Mouse (Mus musculus) forebrain, embryonic 14.5 days (tissue): ENCODE measurements around the gene Gemin2. TPM values are rescaled to one million over a fixed set of nuclear protein-coding genes. Genes with fewer than 3 reads are reported as not detected.
"Not testable (repeated sequence)": the region's sequence is repeated elsewhere in the genome, so short reads cannot be mapped to it uniquely, and the experiment has no call there.

Source experiments
- ATAC-seq: fragments of 200-750 bp; cut with Nextera tagmentation; 2 replicates; pipeline ENCODE4 v1.8.0; 2017; ENCODE audit warnings: mild to moderate bottlenecking, moderate library complexity
- DNase-seq: peaks from one replicate; pipeline ENCODE4 v3.0.0-alpha.2; 2015; ENCODE audit warnings: low spot score
- H3K27ac ChIP-seq: fragments of 300-500 bp; sonication (generic); 2 replicates; pipeline ENCODE4 v1.5.1; 2014; ENCODE audit warnings: low read depth, mild to moderate bottlenecking, control low read depth, low read length, moderate library complexity
- H3K27me3 ChIP-seq: fragments of 300-500 bp; sonication (generic); replicated peaks from 2 replicates; pipeline ENCODE4 v1.6.1; 2014; ENCODE audit warnings: low read length, control low read depth, mixed read lengths; ENCODE audit not compliant: control insufficient read depth, insufficient read depth
- H3K36me3 ChIP-seq: fragments of 300-500 bp; sonication (generic); 2 replicates; pipeline ENCODE4 v1.6.1; 2014; ENCODE audit warnings: low read length, control low read depth; ENCODE audit not compliant: control insufficient read depth, insufficient read depth
- H3K4me1 ChIP-seq: fragments of 300-500 bp; sonication (generic); 2 replicates; pipeline ENCODE4 v1.6.1; 2014; ENCODE audit warnings: antibody characterized with exemption, low read length, control low read depth; ENCODE audit not compliant: control insufficient read depth, insufficient read depth
- H3K4me2 ChIP-seq: fragments of 300-500 bp; sonication (generic); 2 replicates; pipeline ENCODE4 v1.6.1; 2014; ENCODE audit warnings: mild to moderate bottlenecking, control low read depth, low read length
- H3K4me3 ChIP-seq: fragments of 300-500 bp; sonication (generic); 2 replicates; pipeline ENCODE4 v1.5.1; 2014; ENCODE audit warnings: low read depth, low read length, control low read depth
- H3K9ac ChIP-seq: fragments of 300-500 bp; sonication (generic); 2 replicates; pipeline ENCODE4 v1.6.1; 2014; ENCODE audit warnings: mild to moderate bottlenecking, low read length, control low read depth, moderate library complexity
- H3K9me3 ChIP-seq: fragments of 300-500 bp; sonication (generic); replicated peaks from 2 replicates; pipeline ENCODE4 v1.6.1; 2016; ENCODE audit warnings: low read length, control low read depth, mixed read lengths; ENCODE audit not compliant: control insufficient read depth
- WGBS: fragments of 180-500 bp; shearing (Covaris S2); extraction: QIAGEN DNeasy Blood & Tissue Kit; methylation state at CpG from one replicate; pipeline ENCODE4 v1.1.7; 2014; 5-methylcytosine and 5-hydroxymethylcytosine counted together
- polyA plus RNA-seq: library from polyadenylated mRNA; unstranded; fragments of >200 nt; fragmentation: Nextera tagmentation; extraction: Ambion mirVana; gene quantifications from 2 replicates; pipeline ENCODE4 v1.2.1, GENCODE M21; 2014

Gemin2 gene
- 11.8 and 13.5 TPM in 2 replicates for polyA plus RNA-seq

GRCm38 (mm10) chr12:59013234-59013633 lies at the start of gene Gemin2:
Gene Gemin2, plus strand, starts transcription at chr12:59013393.
- peaks cover 4% of the 10 kb centered on the region for H3K4me1 ChIP-seq
- no peaks in the 10 kb centered on the region for H3K9me3 ChIP-seq
- peaks cover 11% of the 10 kb centered on the region for H3K36me3 ChIP-seq
- peak; percentile 94 for DNase-seq
- H3K27me3 ChIP-seq: no peaks in the 10 kb centered on the region
- peak within 1 kb of the TSS; percentile 59 for H3K27ac ChIP-seq
- H3K4me3 ChIP-seq: peak within 1 kb of the TSS; percentile 58
- peak within 1 kb of the TSS; percentile 71 for H3K9ac ChIP-seq
- under 1% methylated on average over 28 of the region's 28 CpGs for WGBS
- ATAC-seq: peak; percentile 70
- peak within 1 kb of the TSS; percentile 79 for H3K4me2 ChIP-seq

DNA sequence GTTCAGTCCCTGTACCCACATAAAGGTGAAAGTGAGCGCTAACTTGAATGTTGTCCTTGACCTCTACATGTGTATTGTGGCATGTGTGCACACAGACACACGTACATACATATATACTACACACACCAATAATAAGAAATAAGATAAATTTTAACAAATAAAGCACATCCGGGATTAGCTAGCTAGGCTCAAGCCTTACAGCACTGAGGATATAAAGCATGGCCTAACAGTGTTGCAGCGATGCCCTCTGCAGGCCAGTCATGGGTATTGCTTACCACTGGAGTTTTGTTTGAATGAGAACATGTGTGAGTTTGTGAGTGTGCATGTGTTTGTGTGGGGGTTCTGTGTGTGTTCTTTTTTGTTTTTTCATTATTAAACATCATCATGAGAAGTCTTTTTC lies 48.6 kb upstream of the Gemin2 start:
- Histone ChIP-seq H3K4me3 (no peak overlapping the region), H3K4me2 (no peak overlapping the region), H3K4me1 (no peaks in the 10 kb centered on the region), H3K27ac (no peak overlapping the region), H3K36me3 (peaks cover 55% of the 10 kb centered on the region), H3K27me3 (no peaks in the 10 kb centered on the region), H3K9me3 (no peaks in the 10 kb centered on the region), H3K9ac (no peak overlapping the region)
- 73% methylated on average over 4 of the region's 4 CpGs for WGBS
- 0 out of 2 replicates have a peak, but pooled peaks have one; percentile 42 for ATAC-seq
- peak; percentile 51 for DNase-seq

DNA sequence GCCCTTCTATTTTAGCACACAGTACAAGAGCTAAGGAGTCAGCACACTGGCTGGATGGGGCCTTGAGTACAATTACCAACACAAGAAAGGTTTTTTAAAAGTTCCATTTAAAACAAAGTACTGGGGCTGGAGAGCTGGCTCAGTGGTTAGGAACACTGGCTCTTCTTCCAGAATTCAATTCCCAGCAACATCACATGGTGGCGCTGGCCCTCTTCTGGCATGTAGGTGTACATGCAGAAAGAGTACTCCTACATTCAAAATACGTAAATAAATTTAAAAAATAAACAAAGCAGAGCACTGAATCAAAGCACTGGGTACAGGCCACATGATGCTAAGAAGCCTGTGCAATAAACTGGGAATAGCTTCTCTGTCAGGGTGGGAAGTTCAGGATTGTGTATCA lies 36.2 kb upstream of the Gemin2 start:
- 76% methylated on average over 2 of the region's 2 CpGs for WGBS
- DNase-seq (no peak), ATAC-seq (no peak)
- H3K4me2 ChIP-seq: no peak overlapping the region
- no peaks in the 10 kb centered on the region for H3K9me3 ChIP-seq
- H3K27ac ChIP-seq: no peak overlapping the region
- no peaks in the 10 kb centered on the region for H3K27me3 ChIP-seq
- H3K36me3 ChIP-seq: peaks cover 63% of the 10 kb centered on the region
- no peak overlapping the region for H3K9ac ChIP-seq
- H3K4me3 ChIP-seq: no peak overlapping the region
- no peaks in the 10 kb centered on the region for H3K4me1 ChIP-seq

DNA sequence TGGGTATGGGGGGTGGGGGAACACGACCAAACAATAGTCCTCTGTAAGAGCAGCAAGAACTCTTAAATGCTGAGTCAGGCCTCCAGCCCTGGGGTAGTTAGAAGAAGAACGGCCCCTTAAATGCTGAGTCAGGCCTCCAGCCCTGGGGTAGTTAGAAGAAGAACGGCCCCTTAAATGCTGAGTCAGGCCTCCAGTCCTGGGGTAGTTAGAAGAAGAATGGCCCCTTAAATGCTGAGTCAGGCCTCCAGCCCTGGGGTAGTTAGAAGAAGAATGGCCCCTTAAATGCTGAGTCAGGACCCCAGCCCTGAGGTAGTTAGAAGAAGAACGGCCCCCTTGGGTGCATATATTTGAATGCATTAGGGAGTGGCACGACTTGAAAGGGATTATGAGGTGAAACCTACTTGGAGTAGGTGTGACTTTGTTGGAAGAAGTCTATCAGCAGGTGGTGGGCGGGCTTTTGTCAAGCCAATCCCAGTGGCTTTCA lies 32.0 kb upstream of the Gemin2 start:
- H3K4me3 ChIP-seq, H3K4me2 ChIP-seq, H3K4me1 ChIP-seq, H3K27me3 ChIP-seq, DNase-seq, ATAC-seq, H3K27ac ChIP-seq, H3K9ac ChIP-seq, H3K9me3 ChIP-seq: not testable (repeated sequence)
- peaks cover 76% of the 10 kb centered on the region for H3K36me3 ChIP-seq
- WGBS: 79% methylated on average over 6 of the region's 6 CpGs

- Histone ChIP-seq H3K9me3 (no peaks in the 10 kb centered on the region), H3K27me3 (no peaks in the 10 kb centered on the region), H3K27ac (no peak overlapping the region), H3K9ac (no peak overlapping the region), H3K36me3 (peaks cover 72% of the 10 kb centered on the region), H3K4me2 (no peak overlapping the region), H3K4me3 (no peak overlapping the region), H3K4me1 (no peaks in the 10 kb centered on the region)
- WGBS: 95% methylated on average over 3 of the region's 3 CpGs
- DNase-seq (no peak), ATAC-seq (no peak)
These were observed 27.4 kb upstream of the Gemin2 start for GRCm38 (mm10) chr12:58985766-58986165.

DNA sequence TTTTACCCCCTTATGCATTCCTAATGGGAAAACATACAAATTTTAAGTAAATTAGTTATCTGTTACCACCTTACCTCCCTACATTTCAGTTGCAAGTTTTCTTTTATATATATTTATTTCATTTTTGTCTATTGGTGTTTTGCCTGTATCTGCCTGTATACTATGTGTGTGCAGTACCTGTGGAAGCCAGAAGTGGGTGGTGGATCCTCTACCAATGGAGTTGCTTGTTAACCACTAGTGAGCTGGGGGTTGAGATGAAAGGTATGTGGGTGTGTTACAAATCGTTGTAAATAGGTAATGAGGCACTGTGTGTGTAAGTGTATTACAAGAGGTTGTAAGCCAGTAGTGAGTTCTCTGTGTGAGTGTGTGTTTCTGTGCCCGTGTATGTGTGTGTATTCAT lies 2.7 kb upstream of the Gemin2 start:
- DNase-seq (peak; percentile 8), ATAC-seq (no peak)
- H3K9ac ChIP-seq: no peak overlapping the region
- H3K4me1 ChIP-seq: peaks cover 4% of the 10 kb centered on the region
- 0 out of 2 replicates have a peak overlapping the region, but pooled peaks have one; percentile 58 for H3K4me3 ChIP-seq
- 73% methylated on average over 2 of the region's 2 CpGs for WGBS
- H3K4me2 ChIP-seq: peak overlapping the region; percentile 61
- H3K36me3 ChIP-seq: peaks cover 21% of the 10 kb centered on the region
- H3K9me3 ChIP-seq: no peaks in the 10 kb centered on the region
- no peak overlapping the region for H3K27ac ChIP-seq
- no peaks in the 10 kb centered on the region for H3K27me3 ChIP-seq

DNA sequence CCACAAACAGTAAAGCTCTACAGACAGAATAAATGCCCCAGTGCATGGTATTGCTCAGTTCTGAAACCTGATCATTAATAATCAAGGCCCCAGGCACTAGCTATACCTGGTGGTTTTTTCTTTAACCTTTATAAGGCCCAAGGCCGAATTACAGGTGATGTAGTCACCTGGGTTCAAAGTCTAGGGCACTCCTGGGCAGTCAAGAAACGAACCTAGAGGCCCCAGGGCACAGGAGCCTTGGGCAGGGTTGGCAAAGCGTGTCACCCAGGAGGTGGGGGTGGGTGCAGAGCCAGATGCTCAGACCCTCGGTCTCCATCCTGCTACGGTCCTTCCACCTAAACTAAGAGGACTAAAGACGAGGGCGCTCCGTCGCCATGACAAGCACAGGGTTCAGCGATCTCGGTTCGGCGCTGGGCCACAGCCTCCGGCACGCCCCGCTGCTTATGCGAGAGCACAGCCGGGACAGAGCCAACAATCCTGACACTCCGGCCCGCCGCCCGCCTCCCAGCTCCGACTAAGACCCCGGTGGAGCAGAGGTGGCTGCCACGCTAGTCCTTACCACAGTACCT lies 1.8 kb upstream of the Gemin2 start:
- peaks cover 13% of the 10 kb centered on the region for H3K36me3 ChIP-seq
- WGBS: 1% methylated on average over 25 of the region's 25 CpGs
- peak overlapping the region; percentile 58 for H3K4me3 ChIP-seq
- peaks cover 4% of the 10 kb centered on the region for H3K4me1 ChIP-seq
- ATAC-seq (no peak), DNase-seq (no peak)
- peak overlapping the region; percentile 61 for H3K4me2 ChIP-seq
- no peaks in the 10 kb centered on the region for H3K9me3 ChIP-seq
- peak overlapping the region; percentile 81 for H3K9ac ChIP-seq
- no peaks in the 10 kb centered on the region for H3K27me3 ChIP-seq
- peak overlapping the region; percentile 59; the same call in 1 of the 2 replicates for H3K27ac ChIP-seq

GRCm38 (mm10) chr12:59011844-59012709 lies 1.1 kb upstream of the Gemin2 start, which contains the start of gene Sec23a:
Gene Sec23a, minus strand, starts transcription at chr12:59012017.
- WGBS: 1% methylated on average over 48 of the region's 48 CpGs
- peak; percentile 98 for DNase-seq
- Histone ChIP-seq H3K27ac (peak within 1 kb of the TSS; percentile 59), H3K9ac (peak within 1 kb of the TSS; percentile 81), H3K4me1 (peaks cover 4% of the 10 kb centered on the region), H3K4me3 (peak within 1 kb of the TSS; percentile 58), H3K9me3 (no peaks in the 10 kb centered on the region), H3K27me3 (no peaks in the 10 kb centered on the region), H3K36me3 (peaks cover 7% of the 10 kb centered on the region; the same call in 1 of the 2 replicates), H3K4me2 (peak within 1 kb of the TSS; percentile 79)
- ATAC-seq: peak; percentile 96
